Mouse (Mus musculus): Measurements from ENCODE around the gene Nr1h2. TPM values are rescaled to one million over a fixed set of nuclear protein-coding genes. Genes with fewer than 3 reads are reported as not detected.
A peak's percentile ranks its signal among the peaks of the same experiment; 100 is the strongest.

The Nr1h2 gene
- total RNA-seq, 2 experiments from 2014 or later, result 64.9 to 68.5 TPM

- DNase-seq (ENCODE audit: low spot score in 2 of 2), result peak; percentile 74 to 88
These were observed 32.8 kb upstream of the Nr1h2 start for GRCm38 (mm10) chr7:44586518-44586917.

GRCm38 (mm10) chr7:44585606-44586005 lies 31.9 kb upstream of the Nr1h2 start:
- no peak for DNase-seq (ENCODE audit: low spot score in 2 of 2)

GRCm38 (mm10) chr7:44584921-44585320 lies 31.2 kb upstream of the Nr1h2 start:
- DNase-seq (ENCODE audit: low spot score in 2 of 2), result no peak

GRCm38 (mm10) chr7:44584265-44584804 lies 30.6 kb upstream of the Nr1h2 start:
- DNase-seq (ENCODE audit: low spot score in 2 of 2), result no peak

DNA sequence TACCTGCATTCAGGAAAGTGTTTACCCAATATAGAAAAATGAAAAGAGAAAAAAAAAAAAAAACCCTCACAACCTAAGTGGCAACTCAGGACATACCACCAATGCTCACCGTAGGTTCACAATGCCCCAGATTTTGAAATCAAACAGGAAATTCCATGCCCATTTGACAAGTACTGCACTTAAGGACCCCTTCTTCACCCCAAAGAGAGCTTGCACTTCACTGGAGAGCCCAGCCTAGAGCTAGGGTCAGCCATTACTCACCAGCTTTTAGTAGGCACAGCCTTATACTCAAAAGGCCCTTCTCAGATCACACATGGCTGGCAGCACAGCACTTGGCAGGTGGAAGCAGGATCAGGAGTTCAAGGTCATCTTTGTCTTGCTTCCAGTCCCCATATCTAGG lies 29.4 kb upstream of the Nr1h2 start:
- no peak for DNase-seq (ENCODE audit: low spot score in 2 of 2)

GRCm38 (mm10) chr7:44582709-44583108 lies 29.0 kb upstream of the Nr1h2 start:
- DNase-seq (ENCODE audit: low spot score in 2 of 2), result no peak

DNA sequence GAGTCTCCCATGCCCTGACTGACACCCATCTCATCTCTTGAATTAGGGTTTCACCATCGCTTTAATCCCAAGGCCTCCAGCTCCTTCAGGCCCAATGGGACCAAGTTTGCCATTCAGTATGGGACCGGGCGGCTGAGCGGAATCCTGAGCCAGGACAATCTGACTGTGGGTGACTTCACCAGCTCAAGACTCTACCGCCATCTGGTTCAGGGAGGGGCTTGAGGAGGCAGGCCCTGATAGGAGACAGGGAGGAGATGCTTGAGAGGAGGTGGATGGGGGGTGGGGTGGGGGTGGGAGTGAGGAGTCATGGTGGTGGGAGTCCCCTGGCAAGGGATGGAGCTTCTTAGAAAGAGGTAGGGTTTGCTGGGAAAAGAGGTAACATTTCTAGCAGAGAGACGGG lies 27.9 kb upstream of the Nr1h2 start:
- DNase-seq (ENCODE audit: low spot score in 2 of 2), result no peak

DNA sequence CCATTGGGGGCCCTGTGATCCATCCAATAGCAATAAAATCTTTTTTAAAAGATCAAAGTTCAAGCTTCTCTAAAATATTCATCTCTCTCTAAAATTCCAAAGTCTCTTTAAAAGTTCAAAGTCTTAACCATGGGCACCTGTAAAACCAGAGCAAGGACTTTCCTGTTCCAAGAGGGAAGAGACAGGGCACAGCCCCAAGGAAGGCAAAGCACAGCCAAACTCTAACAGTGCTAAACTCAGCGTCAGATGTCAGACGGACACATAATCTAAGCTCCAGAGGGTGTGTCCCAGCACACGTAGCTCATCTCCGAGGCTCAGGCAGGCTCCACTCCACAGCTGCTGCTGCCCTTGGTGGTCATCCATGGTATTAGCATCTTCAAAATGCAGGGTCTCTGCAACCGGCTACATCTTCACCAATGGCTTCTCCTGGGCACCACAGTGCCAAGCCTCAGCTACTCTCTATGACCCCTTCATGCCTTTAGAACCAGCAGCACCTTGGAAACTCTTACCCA lies 22.6 kb upstream of the Nr1h2 start:
- no peak for DNase-seq (ENCODE audit: low spot score in 2 of 2)

DNA sequence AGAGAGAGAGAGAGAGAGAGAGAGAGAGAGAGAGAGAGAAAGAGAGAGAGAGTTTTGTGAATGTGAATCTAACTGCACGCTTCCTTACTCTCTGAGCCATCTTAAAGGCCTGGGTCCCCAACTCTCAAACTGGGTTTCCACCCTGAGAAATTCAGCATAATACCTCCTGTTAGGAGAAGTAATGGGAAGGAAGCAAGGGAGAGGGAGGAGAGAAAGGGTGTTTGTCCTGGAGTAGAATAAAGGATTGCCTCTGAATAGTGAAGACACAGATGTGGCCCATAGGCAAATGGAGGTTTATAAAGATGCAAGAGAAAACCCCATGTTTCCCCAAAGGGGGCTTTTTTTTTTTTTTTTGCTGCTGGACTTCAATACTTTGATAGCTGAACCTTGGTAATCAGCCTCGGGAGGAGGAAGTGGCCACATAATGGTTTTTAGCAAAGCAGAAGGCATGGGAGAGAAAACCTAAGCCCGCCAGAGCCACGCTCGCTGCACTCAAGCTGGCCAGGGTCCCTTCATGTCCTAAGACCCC lies 19.3 kb upstream of the Nr1h2 start:
- DNase-seq (ENCODE audit: low spot score in 2 of 2), result no peak

DNA sequence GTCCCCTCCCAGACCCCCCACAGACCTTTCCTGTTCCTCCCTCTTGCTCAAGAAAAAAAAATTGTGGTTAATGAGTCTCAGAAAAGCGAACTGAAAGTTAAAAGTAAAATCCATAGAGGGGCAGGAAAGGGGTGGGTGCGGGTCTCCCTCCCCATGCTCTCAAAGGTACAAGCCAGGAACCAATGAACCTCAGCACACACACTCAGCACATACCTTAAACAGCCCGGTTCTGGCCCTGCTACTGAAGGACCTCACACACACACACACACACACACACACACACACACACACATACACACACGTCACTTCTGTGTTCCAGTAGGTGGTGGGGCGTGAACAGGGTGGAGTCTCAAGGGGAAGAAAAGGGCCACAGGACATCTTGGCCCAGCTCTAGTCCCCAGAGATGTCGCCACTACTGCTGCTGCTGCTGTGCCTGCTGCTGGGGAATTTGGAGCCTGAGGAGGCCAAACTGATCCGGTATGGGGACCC lies 18.5 kb upstream of the Nr1h2 start, which contains the start of gene Napsa:
TSS of gene Napsa (plus strand) at position 168 of the 489 bp plus-strand sequence.
- no peak for DNase-seq (ENCODE audit: low spot score in 2 of 2)

DNA sequence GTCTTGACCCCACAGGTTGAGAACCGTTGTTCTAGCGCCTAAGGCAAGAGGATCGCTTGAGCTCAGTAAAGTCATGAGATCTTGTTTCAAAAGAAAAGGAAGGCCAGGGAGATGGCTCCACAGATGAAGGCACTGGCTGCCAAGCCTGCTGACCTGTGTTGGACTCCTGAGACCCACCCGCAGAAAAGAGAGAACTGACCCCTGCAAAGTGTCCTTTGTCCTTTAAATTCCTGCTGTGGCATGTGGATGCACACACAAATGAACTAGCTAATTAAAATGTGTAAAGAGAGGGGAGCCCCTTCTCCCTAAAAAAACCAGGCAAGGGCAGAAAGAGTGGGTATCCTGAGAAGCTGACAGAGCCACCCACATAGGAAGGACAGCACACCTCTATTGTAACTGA lies 18.1 kb upstream of the Nr1h2 start:
- no peak for DNase-seq (ENCODE audit: low spot score in 2 of 2)

- no peak for DNase-seq (ENCODE audit: low spot score in 2 of 2)
These were observed 17.2 kb upstream of the Nr1h2 start for GRCm38 (mm10) chr7:44570989-44571388.

DNA sequence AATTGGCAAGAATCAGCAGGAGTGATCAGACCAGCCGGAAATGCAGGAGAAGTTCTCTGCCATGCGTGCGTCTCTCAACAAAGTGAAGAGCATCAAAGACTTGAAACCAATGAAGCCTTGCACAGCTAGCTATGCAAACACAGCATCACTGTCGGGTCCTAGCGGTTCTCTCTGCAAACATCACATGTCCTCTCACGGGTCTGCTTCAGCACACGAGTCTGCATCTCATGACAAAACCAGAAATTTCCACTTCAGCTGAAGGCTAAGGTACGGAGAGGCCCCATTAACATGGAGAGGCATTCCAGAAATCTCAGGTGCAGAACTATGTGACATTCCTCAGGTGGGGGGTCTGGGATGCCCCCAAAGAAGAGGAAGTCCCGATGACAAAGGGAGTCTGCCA lies 15.1 kb upstream of the Nr1h2 start:
- DNase-seq (ENCODE audit: low spot score in 2 of 2), result no peak

DNA sequence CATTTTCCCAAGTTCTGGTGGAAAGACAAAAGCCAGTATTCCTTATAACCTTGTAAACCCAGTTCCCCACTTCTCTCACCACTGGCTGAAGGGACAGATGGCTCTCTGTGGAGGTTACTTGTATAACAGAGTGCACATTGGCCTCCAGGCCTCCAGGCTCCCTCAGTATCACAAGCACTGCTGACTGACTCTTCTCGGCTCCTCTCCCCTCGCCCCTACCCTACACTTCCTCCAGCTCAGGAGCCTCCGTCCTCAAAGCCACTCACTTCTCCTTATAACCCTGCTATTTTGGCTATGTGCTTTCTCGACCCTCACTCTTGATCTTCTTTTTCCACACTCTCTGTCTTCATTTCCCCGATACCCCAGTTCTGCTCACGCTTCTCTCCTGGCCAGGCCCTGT lies 11.7 kb upstream of the Nr1h2 start:
- no peak for DNase-seq (ENCODE audit: low spot score in 2 of 2)

DNA sequence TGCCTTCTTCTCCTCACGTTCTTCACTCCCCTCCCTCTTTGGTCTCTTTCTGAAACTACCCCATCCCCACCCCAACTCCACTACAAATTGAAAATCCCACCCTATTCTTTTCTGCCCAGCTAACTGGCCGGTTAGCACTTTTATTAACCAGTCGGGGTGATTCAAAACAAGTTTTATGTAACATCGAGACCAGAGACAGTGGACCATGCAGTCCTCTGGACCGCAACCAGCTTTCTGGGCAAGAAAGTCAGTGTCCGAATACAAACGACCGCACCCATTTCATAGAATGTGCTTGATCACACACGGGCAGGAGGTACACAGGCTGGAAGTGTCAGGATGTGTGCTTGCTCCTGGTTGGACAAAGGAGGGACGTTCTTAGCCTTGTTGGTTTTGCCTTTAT lies 10.7 kb upstream of the Nr1h2 start:
- DNase-seq (ENCODE audit: low spot score in 2 of 2), result no peak

DNA sequence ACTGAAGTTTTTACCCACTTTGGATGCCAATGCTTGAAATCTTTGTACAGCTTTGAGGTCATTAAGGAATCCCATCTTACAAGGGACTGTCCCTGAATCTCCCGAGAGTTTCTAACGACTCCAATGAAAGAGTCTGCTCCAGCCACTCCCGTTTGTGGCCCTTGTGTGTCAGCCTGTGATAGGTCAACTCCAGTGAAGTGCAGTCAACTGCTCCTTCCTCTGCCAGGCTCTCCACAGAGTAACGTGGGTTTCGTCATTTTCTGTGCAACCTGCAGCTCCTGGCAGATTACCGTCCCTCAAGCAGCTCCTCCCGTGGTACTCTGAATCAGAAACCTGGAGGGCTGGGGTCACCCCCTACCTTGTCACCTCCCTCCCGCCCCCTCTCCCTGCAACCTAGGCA lies 9.5 kb upstream of the Nr1h2 start:
- no peak for DNase-seq (ENCODE audit: low spot score in 2 of 2)

- DNase-seq (ENCODE audit: low spot score in 2 of 2), result peak; percentile 67 to 87
These were observed 7.0 kb upstream of the Nr1h2 start for GRCm38 (mm10) chr7:44560435-44561400.

DNA sequence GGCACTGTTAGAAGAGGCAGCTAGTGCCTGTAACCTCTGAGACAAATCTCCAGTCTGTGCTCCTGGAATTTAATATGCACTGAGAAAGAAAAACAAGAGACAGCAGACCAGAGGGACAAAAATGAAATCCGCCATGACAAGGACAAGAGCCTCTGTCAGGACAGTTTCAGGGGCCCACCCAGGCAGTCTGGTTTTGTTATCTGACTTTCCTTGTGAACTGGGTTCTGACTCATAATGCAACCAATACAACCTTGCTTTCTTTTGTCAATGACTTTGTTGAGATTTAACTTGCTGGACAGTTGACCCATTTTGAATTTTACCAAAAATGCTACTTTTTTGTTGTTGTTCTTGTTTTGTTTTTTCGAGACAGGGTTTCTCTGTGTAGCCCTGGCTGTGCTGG lies 3.9 kb upstream of the Nr1h2 start:
- no peak for DNase-seq (ENCODE audit: low spot score in 2 of 2)

- peak; percentile 48 to 53 for DNase-seq (ENCODE audit: low spot score in 2 of 2)
These were observed 471 bp downstream of the Nr1h2 start for GRCm38 (mm10) chr7:44553196-44553764.

- DNase-seq (ENCODE audit: low spot score in 2 of 2), result no peak
These were observed 1.4 kb downstream of the Nr1h2 start for GRCm38 (mm10) chr7:44552141-44552908.

GRCm38 (mm10) chr7:44551731-44552130 lies 2.0 kb downstream of the Nr1h2 start:
- DNase-seq (ENCODE audit: low spot score in 2 of 2), result no peak
